Mouse (Mus musculus) neural tube, embryonic 12.5 days (tissue): ENCODE results near the gene Ddah2. TPM values are rescaled to one million over a fixed set of nuclear protein-coding genes. Genes with fewer than 3 reads are reported as not detected.

Experiments
- ATAC-seq: fragments of 200-750 bp; cut with Nextera tagmentation; 2 replicates; pipeline ENCODE4 v1.8.0; 2017; ENCODE audit warnings: low read depth, mild to moderate bottlenecking, moderate TSS enrichment, moderate library complexity; ENCODE audit not compliant: low FRiP score
- H3K27ac ChIP-seq: fragments of 300-500 bp; sonication (generic); 2 replicates; pipeline ENCODE4 v1.5.1; 2016
- H3K27me3 ChIP-seq: fragments of 300-500 bp; sonication (generic); replicated peaks from 2 replicates; pipeline ENCODE4 v1.6.1; 2016; ENCODE audit warnings: mild to moderate bottlenecking
- H3K36me3 ChIP-seq: fragments of 300-500 bp; sonication (generic); 2 replicates; pipeline ENCODE4 v1.6.1; 2016; ENCODE audit warnings: mild to moderate bottlenecking
- H3K4me1 ChIP-seq: fragments of 300-500 bp; sonication (generic); 2 replicates; pipeline ENCODE4 v1.6.1; 2016
- H3K4me2 ChIP-seq: fragments of 300-500 bp; sonication (generic); replicated peaks from 2 replicates; pipeline ENCODE4 v1.6.1; 2016; ENCODE audit warnings: mild to moderate bottlenecking
- H3K4me3 ChIP-seq: fragments of 300-500 bp; sonication (generic); 2 replicates; pipeline ENCODE4 v1.5.1; 2016
- H3K9ac ChIP-seq: fragments of 300-500 bp; sonication (generic); 2 replicates; pipeline ENCODE4 v1.6.1; 2016; ENCODE audit warnings: mild to moderate bottlenecking
- H3K9me3 ChIP-seq: fragments of 300-500 bp; sonication (generic); 2 replicates; pipeline ENCODE4 v1.6.1; 2016; ENCODE audit warnings: mild to moderate bottlenecking
- whole genome bisulfite sequencing: fragments of 180-500 bp; shearing (Covaris S2); methylation state at CpG from one replicate; pipeline ENCODE4 v1.1.7; 2016; 5-methylcytosine and 5-hydroxymethylcytosine counted together
- polyA plus RNA-seq: library from polyadenylated mRNA; unstranded; fragments of >200 nt; fragmentation: Nextera tagmentation; extraction: Ambion mirVana; gene quantifications from 2 replicates; pipeline ENCODE4 v1.2.1, GENCODE M21; 2016

Ddah2 gene
- polyA plus RNA-seq, 1 experiment from 2014 or later = 591 TPM

DNA sequence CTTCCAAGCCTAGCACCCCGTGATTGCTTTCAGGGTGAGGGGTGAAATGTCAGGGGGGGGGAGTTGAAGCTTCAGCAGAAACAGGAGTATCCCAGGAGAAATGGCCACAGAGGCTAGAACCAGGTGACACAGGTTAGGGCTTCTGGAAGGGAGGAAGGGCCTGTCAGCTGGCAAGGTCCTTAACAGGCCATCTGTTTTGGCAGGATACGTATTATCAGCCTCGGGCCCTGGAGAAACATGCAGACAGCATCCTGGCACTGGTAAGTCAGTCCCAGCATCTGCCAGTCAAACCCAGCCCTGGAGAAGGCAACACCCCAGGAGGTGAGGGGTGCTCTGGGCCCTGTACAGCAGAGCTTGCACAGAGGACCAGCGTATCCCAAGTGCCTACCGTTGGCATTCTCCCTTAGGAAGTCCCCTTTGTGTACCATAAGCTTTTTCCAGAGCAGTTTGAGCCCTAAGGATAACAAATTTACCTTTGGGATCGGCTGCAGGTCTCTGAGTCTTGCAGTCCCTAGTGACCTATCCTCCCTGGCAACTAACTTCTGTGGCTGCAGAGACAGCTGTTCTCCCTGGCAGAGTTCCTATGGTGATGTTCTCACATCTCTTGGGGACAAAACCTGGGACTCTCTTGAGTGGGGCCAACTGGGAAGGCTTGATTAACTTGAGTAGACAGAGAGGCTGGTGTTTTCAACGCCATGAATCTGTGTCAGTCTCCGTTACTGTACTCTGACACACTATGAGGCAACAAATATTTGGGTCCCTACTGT lies 31.5 kb downstream of the Ddah2 start:
- H3K4me2 ChIP-seq = peak overlapping the region; percentile 66
- peaks cover 14% of the 10 kb centered on the region for H3K4me1 ChIP-seq
- peaks cover 39% of the 10 kb centered on the region for H3K36me3 ChIP-seq
- WGBS = 72% methylated on average over 8 of the region's 8 CpGs
- ATAC-seq = no peak
- peak overlapping the region; percentile 61 for H3K4me3 ChIP-seq
- no peaks in the 10 kb centered on the region for H3K27me3 ChIP-seq
- peak overlapping the region; percentile 88 for H3K9ac ChIP-seq
- H3K27ac ChIP-seq = peak overlapping the region; percentile 32; the same call in 1 of the 2 replicates
- H3K9me3 ChIP-seq = no peaks in the 10 kb centered on the region

GRCm38 (mm10) chr17:35092403-35093198 lies 33.8 kb downstream of the Ddah2 start:
- ATAC-seq = no peak
- no peaks in the 10 kb centered on the region for H3K27me3 ChIP-seq
- no peaks in the 10 kb centered on the region for H3K9me3 ChIP-seq
- H3K4me2 ChIP-seq = no peak overlapping the region
- 94% methylated on average over 14 of the region's 14 CpGs for WGBS
- H3K27ac ChIP-seq = no peak overlapping the region
- H3K4me1 ChIP-seq = peaks cover 14% of the 10 kb centered on the region
- H3K36me3 ChIP-seq = peaks cover 59% of the 10 kb centered on the region
- no peak overlapping the region for H3K4me3 ChIP-seq
- H3K9ac ChIP-seq = no peak overlapping the region

DNA sequence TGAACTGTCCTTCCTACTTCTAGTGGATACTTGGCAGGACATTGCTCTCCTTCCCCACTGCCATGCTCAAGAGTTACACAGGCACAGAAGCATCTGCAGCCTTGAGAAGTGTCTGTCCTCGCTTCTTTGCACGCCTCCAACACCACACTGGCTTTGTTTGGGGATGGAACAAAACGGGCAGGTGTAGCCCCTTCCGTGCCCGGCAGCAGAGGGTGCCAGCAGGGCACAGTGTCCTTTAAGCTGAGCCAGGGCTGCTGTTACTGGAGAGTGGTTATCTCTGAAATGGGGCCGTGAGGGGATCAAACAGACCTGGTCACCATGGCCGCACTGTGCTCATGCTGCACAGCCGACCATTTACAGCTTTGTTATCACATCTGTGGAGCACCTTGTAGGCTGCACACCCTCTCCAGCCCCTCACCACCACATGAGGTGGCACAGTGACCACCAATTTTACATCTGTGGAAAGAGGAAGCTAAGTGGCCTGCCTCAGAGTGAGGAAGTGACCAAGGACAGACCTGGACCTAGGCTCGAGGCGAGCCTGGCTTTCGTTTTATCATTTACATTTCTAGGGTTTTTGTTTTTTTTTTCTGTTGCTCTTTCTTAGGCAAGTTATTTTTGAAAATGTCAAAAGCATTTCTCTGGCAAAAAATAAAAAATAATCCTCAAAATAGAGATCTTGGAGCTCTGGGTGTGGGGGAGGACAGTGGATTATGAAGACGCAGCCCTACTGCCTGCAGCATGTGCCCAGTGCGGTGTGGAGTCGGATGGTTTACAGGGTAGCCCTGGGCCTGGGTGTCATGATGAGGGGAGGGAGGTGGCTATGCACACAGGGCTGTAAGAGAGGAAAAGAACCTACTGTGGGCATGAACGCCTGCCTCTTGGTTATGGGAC lies 35.9 kb downstream of the Ddah2 start:
- Histone ChIP-seq H3K27me3 (no peaks in the 10 kb centered on the region), H3K9ac (0 out of 2 replicates have a peak overlapping the region, but pooled peaks have one; percentile 29), H3K36me3 (peaks cover 76% of the 10 kb centered on the region)

GRCm38 (mm10) chr17:35096597-35096996 lies 37.8 kb downstream of the Ddah2 start:
- Histone ChIP-seq H3K9me3 (no peaks in the 10 kb centered on the region), H3K27ac (no peak overlapping the region), H3K27me3 (no peaks in the 10 kb centered on the region), H3K9ac (no peak overlapping the region), H3K4me1 (no peaks in the 10 kb centered on the region), H3K36me3 (peaks cover 91% of the 10 kb centered on the region), H3K4me3 (no peak overlapping the region), H3K4me2 (no peak overlapping the region)
- WGBS = 85% methylated on average over 12 of the region's 12 CpGs
- ATAC-seq = no peak

More for the DNA sequence above, 35.9 kb downstream of the Ddah2 start:
- H3K4me1 ChIP-seq = peaks cover 12% of the 10 kb centered on the region
- WGBS = 93% methylated on average over 15 of the region's 15 CpGs
- no peaks in the 10 kb centered on the region for H3K9me3 ChIP-seq
- ATAC-seq = no peak
- no peak overlapping the region for H3K27ac ChIP-seq
- no peak overlapping the region for H3K4me3 ChIP-seq
- no peak overlapping the region for H3K4me2 ChIP-seq

DNA sequence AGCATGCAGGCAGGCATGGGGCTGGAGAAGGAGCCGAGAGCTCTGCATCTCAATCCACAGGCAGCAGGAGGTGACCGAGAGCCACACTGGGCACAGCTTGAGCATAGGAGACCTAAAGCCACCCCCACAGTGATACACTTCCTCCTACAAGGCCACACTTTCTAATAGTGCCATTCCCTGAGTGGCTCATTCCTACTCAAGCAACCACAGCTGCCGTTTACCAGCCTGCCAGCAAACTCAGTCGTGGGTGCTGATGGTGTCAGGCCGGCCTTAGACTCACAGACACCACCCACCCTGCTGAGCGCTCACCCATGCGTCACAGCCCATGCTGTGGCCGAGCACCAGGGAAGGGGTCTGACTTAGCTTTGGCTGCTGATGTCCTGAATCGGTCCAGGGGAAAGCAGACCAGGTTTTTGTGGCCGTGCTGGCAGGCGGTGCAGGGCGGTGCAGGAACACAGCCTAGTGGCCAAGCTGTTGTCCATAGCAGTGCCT lies 38.4 kb downstream of the Ddah2 start:
- Histone ChIP-seq H3K27me3 (no peaks in the 10 kb centered on the region), H3K4me2 (no peak overlapping the region), H3K27ac (no peak overlapping the region), H3K4me1 (no peaks in the 10 kb centered on the region), H3K9me3 (no peaks in the 10 kb centered on the region), H3K9ac (no peak overlapping the region), H3K4me3 (no peak overlapping the region), H3K36me3 (peaks cover 91% of the 10 kb centered on the region)
- no peak for ATAC-seq
- WGBS = 86% methylated on average over 12 of the region's 12 CpGs

DNA sequence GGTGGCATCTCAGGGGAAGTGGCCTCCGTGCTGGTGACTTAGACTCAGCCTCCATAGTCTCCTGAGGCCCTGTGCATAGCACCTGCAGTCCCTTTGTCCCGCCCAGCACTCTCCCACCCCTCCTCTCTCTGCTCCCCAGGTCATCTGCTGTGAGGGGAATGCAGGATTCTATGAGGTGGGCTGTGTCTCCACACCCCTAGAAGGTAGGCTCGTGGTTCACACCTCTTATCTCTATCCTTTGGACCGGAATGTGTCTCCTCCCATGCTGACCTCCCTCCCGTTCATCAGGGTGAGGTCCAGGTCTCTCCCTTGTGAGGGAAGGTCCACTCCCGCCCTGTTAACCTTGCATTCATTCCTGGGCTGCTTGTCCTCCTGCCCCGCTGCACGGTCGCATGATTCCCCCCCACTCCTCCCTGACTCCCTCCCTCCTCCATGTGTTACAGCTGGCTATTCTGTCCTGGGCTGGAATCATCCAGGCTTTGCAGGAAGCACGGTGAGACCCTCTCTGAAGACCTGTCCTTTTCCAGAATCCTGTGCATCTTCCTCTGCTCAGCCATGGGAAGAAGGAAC lies 41.4 kb downstream of the Ddah2 start:
- Histone ChIP-seq H3K4me3 (no peak overlapping the region), H3K27ac (no peak overlapping the region), H3K9ac (no peak overlapping the region), H3K27me3 (no peaks in the 10 kb centered on the region), H3K36me3 (peaks cover 79% of the 10 kb centered on the region), H3K9me3 (no peaks in the 10 kb centered on the region), H3K4me1 (no peaks in the 10 kb centered on the region), H3K4me2 (no peak overlapping the region)
- WGBS = 82% methylated on average over 10 of the region's 10 CpGs
- ATAC-seq = no peak

- no peaks in the 10 kb centered on the region for H3K27me3 ChIP-seq
- H3K36me3 ChIP-seq = peaks cover 72% of the 10 kb centered on the region
- H3K4me3 ChIP-seq = no peak overlapping the region
- ATAC-seq = no peak
- WGBS = 92% methylated on average over 11 of the region's 11 CpGs
- no peak overlapping the region for H3K27ac ChIP-seq
- H3K9me3 ChIP-seq = no peaks in the 10 kb centered on the region
- H3K4me1 ChIP-seq = no peaks in the 10 kb centered on the region
- H3K4me2 ChIP-seq = no peak overlapping the region
- H3K9ac ChIP-seq = no peak overlapping the region
Observed at GRCm38 (mm10) chr17:35101161-35101560, 42.3 kb downstream of the Ddah2 start.

GRCm38 (mm10) chr17:35102299-35102698 lies 43.5 kb downstream of the Ddah2 start:
- Histone ChIP-seq H3K4me1 (no peaks in the 10 kb centered on the region), H3K36me3 (peaks cover 61% of the 10 kb centered on the region), H3K4me3 (peak overlapping the region; percentile 5; the same call in 1 of the 2 replicates), H3K9me3 (no peaks in the 10 kb centered on the region), H3K27me3 (no peaks in the 10 kb centered on the region), H3K9ac (no peak overlapping the region), H3K27ac (no peak overlapping the region), H3K4me2 (no peak overlapping the region)
- ATAC-seq = no peak
- WGBS = 80% methylated on average over 8 of the region's 8 CpGs

DNA sequence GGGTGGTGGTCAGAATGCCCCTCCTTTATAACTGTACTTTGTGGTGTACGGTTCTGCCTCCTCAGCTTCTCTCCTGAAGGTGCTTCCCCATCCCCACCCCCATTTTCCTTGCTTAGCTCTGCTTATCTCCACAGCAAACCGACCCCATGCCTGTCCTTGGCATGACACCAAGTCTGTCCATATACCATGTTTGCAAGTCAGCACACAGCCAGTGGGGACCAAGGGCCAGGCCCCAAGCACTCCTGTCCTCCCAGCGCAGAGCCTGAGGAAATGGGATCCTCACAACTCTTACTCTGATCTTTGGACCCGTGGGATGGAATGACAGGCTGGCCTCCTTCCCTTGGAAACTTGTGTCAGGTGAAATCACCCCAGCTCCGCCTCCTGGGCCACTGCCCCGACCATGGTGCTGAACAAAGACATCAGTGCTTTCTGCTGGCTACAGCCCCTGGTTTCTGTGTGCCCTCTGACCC lies 44.4 kb downstream of the Ddah2 start:
- H3K27ac ChIP-seq = no peak overlapping the region
- no peak overlapping the region for H3K4me2 ChIP-seq
- no peak overlapping the region for H3K4me3 ChIP-seq
- 75% methylated on average over 6 of the region's 6 CpGs for WGBS
- no peaks in the 10 kb centered on the region for H3K27me3 ChIP-seq
- ATAC-seq = no peak
- peaks cover 56% of the 10 kb centered on the region for H3K36me3 ChIP-seq
- H3K9me3 ChIP-seq = no peaks in the 10 kb centered on the region
- no peak overlapping the region for H3K9ac ChIP-seq
- H3K4me1 ChIP-seq = no peaks in the 10 kb centered on the region

GRCm38 (mm10) chr17:35104079-35104478 lies 45.2 kb downstream of the Ddah2 start:
- ATAC-seq = no peak
- peaks cover 47% of the 10 kb centered on the region for H3K36me3 ChIP-seq
- WGBS = 88% methylated on average over 7 of the region's 7 CpGs

GRCm38 (mm10) chr17:35104754-35105153 lies 45.9 kb downstream of the Ddah2 start:
- H3K4me2 ChIP-seq = no peak overlapping the region
- no peak overlapping the region for H3K27ac ChIP-seq
- no peak overlapping the region for H3K4me3 ChIP-seq
- H3K36me3 ChIP-seq = peaks cover 41% of the 10 kb centered on the region
- WGBS = 78% methylated on average over 6 of the region's 6 CpGs
- no peak for ATAC-seq
- H3K27me3 ChIP-seq = no peaks in the 10 kb centered on the region
- H3K4me1 ChIP-seq = no peaks in the 10 kb centered on the region
- 0 out of 2 replicates have a peak overlapping the region, but pooled peaks have one; percentile 21 for H3K9ac ChIP-seq
- H3K9me3 ChIP-seq = no peaks in the 10 kb centered on the region

More at GRCm38 (mm10) chr17:35104079-35104478, 45.2 kb downstream of the Ddah2 start:
- Histone ChIP-seq H3K4me3 (no peak overlapping the region), H3K4me1 (no peaks in the 10 kb centered on the region), H3K27me3 (no peaks in the 10 kb centered on the region), H3K4me2 (no peak overlapping the region), H3K9ac (no peak overlapping the region), H3K9me3 (no peaks in the 10 kb centered on the region), H3K27ac (no peak overlapping the region)
